Mouse (Mus musculus) testis, postnatal 14 days (tissue): Measurements from ENCODE around the gene Cdc123.
"Not testable (repeated sequence)": the region's sequence is repeated elsewhere in the genome, so short reads cannot be mapped to it uniquely, and the experiment has no call there.

Source experiments
- DNase-seq: peaks from one replicate; pipeline ENCODE4 v3.0.0; 2021; ENCODE audit warnings: low spot score

Cdc123 gene

DNA sequence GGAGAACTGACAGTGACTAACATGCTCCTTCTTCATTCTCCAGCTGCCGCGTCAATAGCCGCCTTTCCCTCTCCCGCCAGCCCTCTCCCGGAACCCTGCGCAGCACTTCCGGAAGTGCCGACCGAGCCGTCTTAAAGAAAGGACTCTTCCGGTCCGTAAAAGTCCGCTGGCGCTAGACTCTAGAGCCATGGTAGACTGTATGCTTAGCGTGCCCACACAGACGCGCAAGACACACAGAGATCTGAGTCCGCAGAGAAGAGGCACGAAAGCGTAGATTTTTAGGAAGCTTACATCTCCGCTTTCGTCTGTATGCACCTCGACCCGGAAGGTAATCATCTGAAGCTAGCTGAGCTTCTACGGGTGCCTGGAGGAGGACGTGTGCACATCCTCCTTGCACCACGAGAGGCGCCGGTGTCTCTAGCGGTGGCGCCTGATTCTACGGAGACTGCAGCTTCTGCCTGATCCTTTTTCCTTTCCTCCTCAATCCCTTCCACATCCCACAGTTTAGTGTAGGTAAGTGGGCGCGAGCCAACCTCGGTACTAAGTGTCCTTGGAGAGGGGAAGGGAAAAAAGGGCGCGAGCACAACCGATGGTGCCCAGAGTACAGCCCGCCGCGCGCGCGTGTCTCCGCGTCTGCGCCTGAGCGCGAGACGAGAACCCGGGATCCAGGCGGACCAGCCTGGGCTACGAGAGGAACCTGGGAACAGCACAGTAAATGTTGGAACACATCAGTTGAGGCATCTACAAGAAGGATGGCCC, at the start of gene Cdc123, which contains the start of gene Nudt5:
TSS of gene Cdc123 (minus strand) at position 292 of the 759 bp plus-strand sequence.
TSS of gene Nudt5 (plus strand) at position 147 of the 759 bp plus-strand sequence.
- DNase-seq = peak; percentile 89

DNA sequence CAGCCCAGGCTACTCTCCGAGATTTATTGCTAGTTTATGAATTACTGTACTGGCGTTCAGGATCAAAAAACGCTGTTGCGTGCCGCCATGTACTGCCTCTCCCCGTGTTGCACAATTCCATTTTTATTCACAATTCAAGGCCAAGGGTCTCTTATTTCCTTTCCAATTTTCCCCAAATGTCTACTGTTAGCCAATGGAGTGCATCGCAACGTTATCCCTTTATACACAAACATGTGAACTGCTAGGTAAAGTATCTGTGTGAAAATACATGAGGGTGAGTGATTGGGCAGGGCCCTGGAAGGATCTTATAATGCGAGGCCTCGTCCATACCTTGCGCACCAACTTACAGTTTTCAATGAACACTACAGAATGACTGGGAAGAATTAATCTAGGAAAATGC, 49.3 kb upstream of the Cdc123 start:
- no peak for DNase-seq

DNA sequence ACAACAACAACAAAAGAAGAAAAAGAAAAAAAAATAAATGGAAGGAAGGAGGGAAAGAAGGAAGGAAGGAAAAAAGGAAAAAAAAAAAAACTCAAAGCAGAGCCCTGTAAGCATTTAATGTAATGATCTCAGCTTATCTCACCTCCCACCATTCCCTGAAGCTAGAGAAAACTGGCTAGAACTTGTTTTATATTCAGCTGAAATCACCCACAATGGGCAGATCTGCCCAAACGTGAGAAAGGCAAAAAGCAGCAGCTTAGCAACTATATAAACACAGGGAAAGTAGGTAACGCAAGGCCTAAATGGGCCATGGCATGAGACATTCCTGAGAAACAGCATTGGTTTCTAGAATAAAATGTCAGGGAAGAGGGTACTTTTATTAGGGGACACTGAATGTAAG, 44.4 kb upstream of the Cdc123 start:
- no peak for DNase-seq

- DNase-seq = no peak
Observed at GRCm38 (mm10) chr2:5888865-5889264, 43.9 kb upstream of the Cdc123 start.

DNA sequence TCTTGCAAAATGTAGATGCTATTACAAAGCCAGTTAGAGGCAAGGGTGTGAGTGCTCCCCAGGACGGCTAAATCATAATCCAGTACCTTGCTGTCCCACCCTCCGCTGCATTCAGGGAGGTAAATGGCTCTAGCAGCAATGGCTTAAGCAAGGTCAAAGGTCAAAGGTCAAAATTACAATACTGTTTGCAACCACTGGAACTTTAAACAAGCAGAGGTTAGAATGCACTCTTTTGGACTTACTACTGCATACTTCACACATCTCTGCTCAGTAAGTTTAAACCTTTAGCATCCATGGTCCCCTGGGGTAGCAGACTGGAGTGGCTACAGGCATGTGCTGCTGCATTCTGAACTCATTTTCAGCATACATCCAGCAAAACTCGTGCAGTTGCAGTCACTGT, 32.5 kb upstream of the Cdc123 start:
- DNase-seq = no peak

GRCm38 (mm10) chr2:5869746-5870145, 24.8 kb upstream of the Cdc123 start:
- no peak for DNase-seq

DNA sequence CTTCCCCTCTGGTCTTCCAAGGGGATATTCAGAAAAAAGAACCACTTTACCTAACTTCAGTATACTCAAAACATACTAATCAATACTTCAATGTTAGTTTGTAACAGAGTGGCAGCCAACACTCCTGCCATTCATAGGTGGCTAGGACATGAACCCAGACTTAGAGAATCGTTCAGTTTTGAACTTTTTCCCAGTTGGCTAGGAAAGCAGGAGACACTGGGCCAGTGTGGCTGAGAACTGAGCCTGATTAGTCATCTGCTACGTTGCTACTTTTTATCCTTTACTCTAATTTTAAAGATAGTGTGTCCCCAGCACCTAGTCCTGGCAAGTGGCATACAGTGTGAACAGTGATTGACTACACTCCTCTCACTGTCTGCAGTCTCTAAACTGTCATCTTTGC, 22.7 kb upstream of the Cdc123 start:
- DNase-seq = peak; percentile 43

DNA sequence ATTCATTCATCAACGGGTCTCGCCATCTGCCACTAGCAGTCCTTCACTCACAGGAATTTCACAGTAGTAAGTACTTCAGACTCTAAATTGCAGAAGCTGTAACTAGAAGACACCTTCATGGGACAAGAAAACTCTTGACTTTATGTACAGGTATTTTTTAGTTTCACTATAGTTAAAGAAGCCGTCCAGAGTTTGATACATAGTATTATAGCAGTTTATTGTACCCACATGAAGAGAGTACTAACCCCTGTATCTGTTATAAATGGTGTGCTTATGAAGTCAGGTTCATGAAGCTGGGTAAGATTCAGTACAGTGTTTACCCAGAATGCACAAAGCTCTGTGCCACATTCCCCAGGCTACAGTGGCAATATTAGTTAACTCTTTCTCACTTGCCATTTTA, 17.9 kb upstream of the Cdc123 start, which contains the start of gene Gm13199:
TSS of gene Gm13199 (minus strand) at position 101 of the 400 bp plus-strand sequence.
- DNase-seq = no peak

DNA sequence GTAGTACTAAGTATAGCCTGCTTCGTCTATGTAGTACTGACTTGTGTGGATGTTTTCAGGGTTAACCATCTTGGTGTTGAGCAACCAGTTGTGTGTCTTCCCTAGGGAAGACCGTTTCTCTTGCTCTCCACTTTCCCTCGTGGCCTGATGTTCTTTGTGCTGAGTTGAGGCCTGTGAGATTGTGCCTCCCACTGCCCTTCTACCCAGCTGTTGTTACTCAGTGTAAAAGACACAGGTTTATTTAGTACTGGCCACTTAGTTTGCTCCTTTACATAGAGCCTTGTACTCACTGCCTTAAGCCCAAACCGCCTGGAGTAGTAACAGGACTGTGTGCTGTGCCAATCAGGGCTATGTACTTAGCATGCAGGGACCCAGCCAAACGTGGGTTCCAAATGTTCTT, 6.9 kb upstream of the Cdc123 start:
- no peak for DNase-seq

- DNase-seq = no peak
Observed at GRCm38 (mm10) chr2:5851116-5851515, 6.2 kb upstream of the Cdc123 start.

- no peak for DNase-seq
Observed at GRCm38 (mm10) chr2:5845826-5846225, 862 bp upstream of the Cdc123 start.

- DNase-seq = no peak
Observed at GRCm38 (mm10) chr2:5844181-5844872, 637 bp downstream of the Cdc123 start.

- DNase-seq = no peak
Observed at GRCm38 (mm10) chr2:5840815-5841214, 4.1 kb downstream of the Cdc123 start.

DNA sequence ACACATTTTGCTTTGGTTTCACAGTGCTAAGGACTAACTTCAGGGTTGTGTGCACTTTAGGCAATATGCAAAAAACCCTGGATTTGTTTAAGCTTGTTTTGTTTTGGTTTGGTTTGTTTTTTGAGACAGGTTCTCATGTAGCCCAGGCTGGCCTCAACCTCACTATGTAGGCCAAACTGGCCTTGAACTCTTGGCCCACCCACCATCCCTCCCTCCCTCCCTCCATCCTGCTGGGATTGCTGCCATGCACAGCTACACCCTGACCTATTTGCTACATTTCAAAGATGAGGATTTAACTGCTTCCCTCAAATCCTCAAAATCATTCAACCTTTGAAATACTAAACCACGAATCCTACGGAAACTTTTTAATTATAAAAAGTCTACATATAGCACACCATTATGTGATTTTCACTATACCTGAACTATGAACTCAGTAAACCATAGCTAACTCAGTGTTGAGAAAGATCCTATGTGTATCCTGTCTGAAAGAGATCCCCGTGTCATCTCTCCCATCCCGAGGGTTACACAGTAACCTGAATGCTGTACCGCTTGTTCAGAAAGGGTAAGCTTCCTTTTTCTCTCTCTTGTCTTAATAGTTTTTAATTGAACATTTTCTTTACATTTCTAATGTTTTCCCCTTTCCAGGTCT, 19.6 kb downstream of the Cdc123 start:
- DNase-seq = no peak

- no peak for DNase-seq
Observed at GRCm38 (mm10) chr2:5824685-5825084, 20.3 kb downstream of the Cdc123 start.

DNA sequence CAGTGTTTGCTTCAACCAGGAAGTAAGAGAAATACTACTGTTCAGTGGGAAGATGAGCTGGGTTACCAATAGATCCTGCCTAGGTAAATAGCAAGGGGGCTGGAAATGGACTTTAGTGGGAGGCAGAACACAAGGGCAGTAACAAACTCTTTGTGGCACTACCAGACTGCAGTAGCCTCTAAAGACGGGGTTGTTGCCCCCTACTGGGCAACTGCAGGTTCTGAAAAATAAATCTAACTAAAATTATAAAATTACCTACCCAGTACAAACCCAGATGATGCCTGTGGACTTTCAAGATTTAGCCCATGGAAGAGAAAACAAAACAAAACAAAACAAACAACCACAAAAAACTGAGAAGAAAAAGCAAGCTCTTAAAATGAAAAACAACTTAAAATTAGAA, 20.8 kb downstream of the Cdc123 start:
- DNase-seq = no peak

DNA sequence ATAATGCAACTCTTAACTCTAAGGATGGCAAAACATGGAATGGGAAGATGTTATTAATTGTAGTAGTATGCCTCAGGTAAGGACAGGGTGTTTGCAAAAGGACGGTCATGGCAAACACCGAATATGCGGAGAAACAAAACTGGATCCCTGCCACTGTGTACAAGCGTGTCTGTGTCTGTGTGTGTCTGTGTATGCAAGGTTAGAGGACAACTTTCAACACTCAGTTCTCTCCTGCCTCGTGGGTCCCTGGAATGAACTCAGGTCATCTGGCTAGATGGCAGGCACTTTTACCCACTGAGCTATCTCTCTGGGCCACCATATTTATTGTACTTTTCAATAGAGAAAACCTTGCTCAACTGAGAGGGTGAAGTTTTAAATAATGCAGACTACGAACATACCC, 22.5 kb downstream of the Cdc123 start:
- DNase-seq = no peak

GRCm38 (mm10) chr2:5821264-5821663, 23.7 kb downstream of the Cdc123 start:
- DNase-seq = no peak

- DNase-seq = no peak
Observed at GRCm38 (mm10) chr2:5811235-5811782, 33.7 kb downstream of the Cdc123 start.

- no peak for DNase-seq
Observed at GRCm38 (mm10) chr2:5810036-5810718, 34.8 kb downstream of the Cdc123 start.

GRCm38 (mm10) chr2:5806201-5806600, 38.8 kb downstream of the Cdc123 start:
- not testable (repeated sequence) for DNase-seq

GRCm38 (mm10) chr2:5805228-5805627, 39.7 kb downstream of the Cdc123 start:
- DNase-seq = no peak
